Mouse (Mus musculus): ENCODE results near the gene Srsf11.

Srsf11 gene

GRCm38 (mm10) chr3:158036329-158036988 is at the start of gene Srsf11, which contains the start of gene Lrrc40:
TSS of gene Srsf11 (minus strand) at chr3:158036639.
TSS of gene Lrrc40 (plus strand) at chr3:158036662.
- DNase-seq (ENCODE audit: low spot score): peak; percentile 91

GRCm38 (mm10) chr3:158077828-158078227 is 41.4 kb upstream of the Srsf11 start:
- DNase-seq (ENCODE audit: low spot score): no peak

GRCm38 (mm10) chr3:158077380-158077772 is 40.9 kb upstream of the Srsf11 start:
- no peak for DNase-seq (ENCODE audit: low spot score)

GRCm38 (mm10) chr3:158076685-158077379 is 40.4 kb upstream of the Srsf11 start:
- no peak for DNase-seq (ENCODE audit: low spot score)

GRCm38 (mm10) chr3:158075004-158075403 is 38.6 kb upstream of the Srsf11 start:
- DNase-seq (ENCODE audit: low spot score): no peak

GRCm38 (mm10) chr3:158068613-158069263 is 32.3 kb upstream of the Srsf11 start:
- DNase-seq (ENCODE audit: low spot score): no peak

GRCm38 (mm10) chr3:158067916-158068315 is 31.5 kb upstream of the Srsf11 start:
- DNase-seq (ENCODE audit: low spot score): no peak

GRCm38 (mm10) chr3:158065256-158065655 is 28.8 kb upstream of the Srsf11 start:
- DNase-seq (ENCODE audit: low spot score): no peak

- no peak for DNase-seq (ENCODE audit: low spot score)
These were observed 25.5 kb upstream of the Srsf11 start for GRCm38 (mm10) chr3:158061811-158062523.

GRCm38 (mm10) chr3:158060621-158061291 is 24.3 kb upstream of the Srsf11 start:
- DNase-seq (ENCODE audit: low spot score): no peak

GRCm38 (mm10) chr3:158049508-158049907 is 13.1 kb upstream of the Srsf11 start:
- no peak for DNase-seq (ENCODE audit: low spot score)

GRCm38 (mm10) chr3:158040755-158041154 is 4.3 kb upstream of the Srsf11 start:
- DNase-seq (ENCODE audit: low spot score): no peak

GRCm38 (mm10) chr3:158038106-158038505 is 1.7 kb upstream of the Srsf11 start:
- DNase-seq (ENCODE audit: low spot score): no peak

- DNase-seq (ENCODE audit: low spot score): no peak
These were observed 573 bp downstream of the Srsf11 start for GRCm38 (mm10) chr3:158035866-158036265.

GRCm38 (mm10) chr3:158032106-158032505 is 4.3 kb downstream of the Srsf11 start:
- no peak for DNase-seq (ENCODE audit: low spot score)

- peak; percentile 84 for DNase-seq (ENCODE audit: low spot score)
These were observed 5.0 kb downstream of the Srsf11 start for GRCm38 (mm10) chr3:158031371-158031925.

GRCm38 (mm10) chr3:158009762-158010320 is 26.6 kb downstream of the Srsf11 start:
- DNase-seq (ENCODE audit: low spot score): no peak

GRCm38 (mm10) chr3:158008647-158009046 is 27.8 kb downstream of the Srsf11 start:
- DNase-seq (ENCODE audit: low spot score): no peak

- no peak for DNase-seq (ENCODE audit: low spot score)
These were observed 37.6 kb downstream of the Srsf11 start for GRCm38 (mm10) chr3:157998742-157999369.

- DNase-seq (ENCODE audit: low spot score): no peak
These were observed 40.7 kb downstream of the Srsf11 start for GRCm38 (mm10) chr3:157995726-157996125.

- no peak for DNase-seq (ENCODE audit: low spot score)
These were observed 43.1 kb downstream of the Srsf11 start for GRCm38 (mm10) chr3:157993322-157993721.

All from left cerebral cortex, adult 11 months (tissue).